Mouse (Mus musculus) cortical plate, adult 2 months (tissue): Measurements from ENCODE around the gene Ccdc160.

Experiments
- CTCF ChIP-seq: fragments of 200-500 bp; IDR thresholded peaks from 2 replicates; pipeline ENCODE4 v1.5.1; 2011; ENCODE audit warnings: mild to moderate bottlenecking, control low read depth, low read length; ENCODE audit not compliant: insufficient read depth; ENCODE audit errors: extremely low read depth
- POLR2A ChIP-seq: fragments of 200-500 bp; IDR thresholded peaks from 2 replicates; pipeline ENCODE4 v1.6.1; 2011; ENCODE audit warnings: mild to moderate bottlenecking, low read length, control low read depth; ENCODE audit not compliant: insufficient read depth; ENCODE audit errors: extremely low read depth

GRCm38 (mm10) chrX:52757164-52757563, 33.8 kb upstream of the Ccdc160 start:
- no peak for TF ChIP-seq CTCF
- TF ChIP-seq POLR2A, result no peak
